Mouse (Mus musculus): ENCODE data around the gene Sorbs2. TPM values are rescaled to one million over a fixed set of nuclear protein-coding genes. Genes with fewer than 3 reads are reported as not detected.

The Sorbs2 gene
- polyA plus RNA-seq, 2 experiments = 3.7 to 6.2 TPM

- no peak for DNase-seq (ENCODE audit: low read depth in 3 of 3, low spot score in 3 of 3)
- Histone ChIP-seq H3K4me1 (replicated peaks; ENCODE audit: control insufficient read depth in 2 of 2, insufficient read depth in 2 of 2, low read length in 1 of 2) (no peaks in the 10 kb centered on the region), H3K4me2 (ENCODE audit: low read depth) (no peak overlapping the region), H3K9me3 (ENCODE audit: control insufficient read depth, low read length) (no peaks in the 10 kb centered on the region), H3K36me3 (replicated peaks; ENCODE audit: control insufficient read depth, insufficient read depth, low read depth) (no peaks in the 10 kb centered on the region), H3K9ac (replicated peaks) (no peak overlapping the region), H3K27me3 (ENCODE audit: control insufficient read depth, insufficient read depth, low read length) (no peaks in the 10 kb centered on the region), H3K4me3 (ENCODE audit: insufficient read depth in 1 of 2, low read depth in 2 of 2, low read length in 2 of 2) (no peak overlapping the region), H3K27ac (no peak overlapping the region)
- no peak for ATAC-seq (ENCODE audit: insufficient read depth)
- TF ChIP-seq CTCF (IDR thresholded peaks at IDR 0.05; ENCODE audit: low read depth) = no peak
- TF ChIP-seq EP300 (IDR thresholded peaks at IDR 0.05; ENCODE audit: low read depth) = no peak
- 81% methylated on average over 6 of the region's 6 CpGs for WGBS (ENCODE audit: insufficient replicate concordance)
Observed at GRCm38 (mm10) chr8:45712610-45713009, 205.0 kb downstream of the Sorbs2 start.

DNA sequence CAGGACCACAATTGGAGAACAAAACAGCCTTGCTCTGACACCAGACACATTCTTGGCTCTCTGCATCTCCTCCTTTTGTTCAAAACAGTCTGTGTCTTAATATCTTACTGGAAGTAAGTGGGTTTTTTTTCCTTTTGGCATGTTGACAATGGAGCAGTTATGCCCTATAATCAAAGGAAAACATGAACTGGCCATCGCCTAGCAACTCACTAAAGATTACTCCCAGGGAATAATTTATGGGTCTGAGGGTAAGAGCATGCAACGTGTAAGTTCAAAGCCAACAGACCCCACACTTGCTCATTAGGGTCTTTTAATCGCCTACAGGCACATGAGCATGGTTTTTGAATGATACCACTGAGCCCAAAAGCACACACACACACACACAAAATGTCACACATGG lies 207.2 kb downstream of the Sorbs2 start:
- no peak for ATAC-seq (ENCODE audit: insufficient read depth)
- WGBS (ENCODE audit: insufficient replicate concordance) = 39% methylated on average over 3 of the region's 3 CpGs
- no peak for DNase-seq (ENCODE audit: low read depth in 3 of 3, low spot score in 3 of 3)

DNA sequence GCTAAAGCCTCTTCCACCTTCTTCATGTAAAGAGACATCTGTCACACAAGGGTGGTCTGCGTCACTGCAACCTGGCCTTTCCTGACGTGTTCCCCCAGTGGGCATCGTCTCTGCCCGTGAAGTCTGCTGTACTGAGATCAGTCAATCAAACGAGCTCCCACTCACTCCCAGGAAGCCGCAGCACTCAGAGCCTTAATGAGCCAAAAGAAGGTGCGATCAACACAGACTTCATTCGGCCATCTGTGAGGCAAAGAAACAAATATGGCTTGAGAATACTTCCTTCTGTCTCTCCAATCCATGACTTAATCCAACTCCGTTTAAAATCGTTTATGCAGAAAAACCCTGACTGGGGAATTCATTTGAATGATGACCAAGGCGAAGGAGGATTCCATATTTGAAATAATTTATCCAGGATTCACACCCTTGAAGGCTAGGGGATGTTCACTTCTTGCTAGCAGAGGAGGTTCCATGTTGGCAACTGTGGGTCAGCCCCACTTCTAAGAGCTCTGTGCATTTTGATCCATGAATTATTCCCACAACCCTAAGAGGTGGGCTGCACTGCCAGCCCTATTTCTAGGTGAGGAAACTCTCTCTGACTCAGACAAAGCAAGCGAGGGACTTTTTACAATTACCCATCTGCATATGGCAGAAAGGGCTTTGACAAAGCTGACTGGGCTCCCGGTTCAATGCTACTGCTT lies 207.9 kb downstream of the Sorbs2 start:
- no peak for DNase-seq (ENCODE audit: low read depth in 3 of 3, low spot score in 3 of 3)
- WGBS (ENCODE audit: insufficient replicate concordance) = 62% methylated on average over 13 of the region's 13 CpGs
- ATAC-seq (ENCODE audit: insufficient read depth) = no peak
- Histone ChIP-seq H3K27me3 (ENCODE audit: control insufficient read depth, insufficient read depth, low read length) (no peaks in the 10 kb centered on the region), H3K4me2 (ENCODE audit: low read depth) (no peak overlapping the region), H3K27ac (no peak overlapping the region), H3K4me1 (replicated peaks; ENCODE audit: control insufficient read depth in 2 of 2, insufficient read depth in 2 of 2, low read length in 1 of 2) (no peaks in the 10 kb centered on the region), H3K4me3 (ENCODE audit: insufficient read depth in 1 of 2, low read depth in 2 of 2, low read length in 2 of 2) (no peak overlapping the region), H3K9me3 (ENCODE audit: control insufficient read depth, low read length) (no peaks in the 10 kb centered on the region), H3K9ac (replicated peaks) (no peak overlapping the region), H3K36me3 (replicated peaks; ENCODE audit: control insufficient read depth, insufficient read depth, low read depth) (no peaks in the 10 kb centered on the region)
- TF ChIP-seq EP300 (IDR thresholded peaks at IDR 0.05; ENCODE audit: low read depth) (no peak), CTCF (IDR thresholded peaks at IDR 0.05; ENCODE audit: low read depth) (no peak)

More for the DNA sequence above, 207.2 kb downstream of the Sorbs2 start:
- H3K36me3 ChIP-seq (replicated peaks; ENCODE audit: control insufficient read depth, insufficient read depth, low read depth) = no peaks in the 10 kb centered on the region
- H3K9ac ChIP-seq (replicated peaks) = no peak overlapping the region
- TF ChIP-seq EP300 (IDR thresholded peaks at IDR 0.05; ENCODE audit: low read depth) (no peak), CTCF (IDR thresholded peaks at IDR 0.05; ENCODE audit: low read depth) (no peak)
- no peak overlapping the region for H3K4me2 ChIP-seq (ENCODE audit: low read depth)
- no peaks in the 10 kb centered on the region for H3K27me3 ChIP-seq (ENCODE audit: control insufficient read depth, insufficient read depth, low read length)
- H3K4me1 ChIP-seq (replicated peaks; ENCODE audit: control insufficient read depth in 2 of 2, insufficient read depth in 2 of 2, low read length in 1 of 2) = no peaks in the 10 kb centered on the region
- H3K9me3 ChIP-seq (ENCODE audit: control insufficient read depth, low read length) = no peaks in the 10 kb centered on the region
- no peak overlapping the region for H3K4me3 ChIP-seq (ENCODE audit: insufficient read depth in 1 of 2, low read depth in 2 of 2, low read length in 2 of 2)
- no peak overlapping the region for H3K27ac ChIP-seq

GRCm38 (mm10) chr8:45719776-45720175 lies 212.2 kb downstream of the Sorbs2 start:
- ATAC-seq (ENCODE audit: insufficient read depth) = no peak

GRCm38 (mm10) chr8:45724204-45724603 lies 216.6 kb downstream of the Sorbs2 start:
- Histone ChIP-seq H3K9me3 (ENCODE audit: control insufficient read depth, low read length) (no peaks in the 10 kb centered on the region), H3K9ac (replicated peaks) (no peak overlapping the region), H3K4me1 (replicated peaks; ENCODE audit: control insufficient read depth in 2 of 2, insufficient read depth in 2 of 2, low read length in 1 of 2) (no peaks in the 10 kb centered on the region), H3K36me3 (replicated peaks; ENCODE audit: control insufficient read depth, insufficient read depth, low read depth) (no peaks in the 10 kb centered on the region), H3K4me3 (ENCODE audit: insufficient read depth in 1 of 2, low read depth in 2 of 2, low read length in 2 of 2) (no peak overlapping the region), H3K4me2 (ENCODE audit: low read depth) (no peak overlapping the region), H3K27me3 (ENCODE audit: control insufficient read depth, insufficient read depth, low read length) (no peaks in the 10 kb centered on the region), H3K27ac (no peak overlapping the region)
- ATAC-seq (ENCODE audit: insufficient read depth) (no peak), DNase-seq (ENCODE audit: low read depth in 3 of 3, low spot score in 3 of 3) (no peak)
- WGBS (ENCODE audit: insufficient replicate concordance) = 68% methylated on average over 3 of the region's 3 CpGs
- TF ChIP-seq CTCF (IDR thresholded peaks at IDR 0.05; ENCODE audit: low read depth) (no peak), EP300 (IDR thresholded peaks at IDR 0.05; ENCODE audit: low read depth) (no peak)

More at GRCm38 (mm10) chr8:45719776-45720175, 212.2 kb downstream of the Sorbs2 start:
- Histone ChIP-seq H3K27me3 (ENCODE audit: control insufficient read depth, insufficient read depth, low read length) (no peaks in the 10 kb centered on the region), H3K36me3 (replicated peaks; ENCODE audit: control insufficient read depth, insufficient read depth, low read depth) (no peaks in the 10 kb centered on the region), H3K4me1 (replicated peaks; ENCODE audit: control insufficient read depth in 2 of 2, insufficient read depth in 2 of 2, low read length in 1 of 2) (no peaks in the 10 kb centered on the region), H3K4me3 (ENCODE audit: insufficient read depth in 1 of 2, low read depth in 2 of 2, low read length in 2 of 2) (no peak overlapping the region), H3K9me3 (ENCODE audit: control insufficient read depth, low read length) (no peaks in the 10 kb centered on the region), H3K9ac (replicated peaks) (no peak overlapping the region), H3K27ac (no peak overlapping the region), H3K4me2 (ENCODE audit: low read depth) (no peak overlapping the region)
- no peak for DNase-seq (ENCODE audit: low read depth in 3 of 3, low spot score in 3 of 3)
- TF ChIP-seq CTCF (IDR thresholded peaks at IDR 0.05; ENCODE audit: low read depth) (no peak), EP300 (IDR thresholded peaks at IDR 0.05; ENCODE audit: low read depth) (no peak)
- 35% methylated on average over 8 of the region's 8 CpGs for WGBS (ENCODE audit: insufficient replicate concordance)
